Mouse (Mus musculus) gastrocnemius, adult 8-10 months (tissue): ENCODE measurements around the gene Mlxip. TPM values are rescaled to one million over a fixed set of nuclear protein-coding genes. Genes with fewer than 3 reads are reported as not detected.

Experiments used
- total RNA-seq, 4 experiments: library from RNA; stranded (reverse); gene quantifications; 2 replicates each; pipeline ENCODE4 v1.2.4; 2022

Gene Mlxip
- total RNA-seq, 4 experiments from 2014 or later: 62.2 to 81.0 (median 63.8) TPM

Other genes with a start within 250 kb of the Mlxip start
- gene Psmd9, start 225.4 kb upstream of the Mlxip start, total RNA-seq: 10 to 100 TPM; 11.4 to 12.8 (median 12.3) TPM
- 1 to 10 TPM in 1 of 4 experiments, not detected in 3; 1.3 TPM for gene Hpd, start 212.1 kb upstream of the Mlxip start, total RNA-seq
- gene Wdr66, start 142.7 kb upstream of the Mlxip start, total RNA-seq: 1 to 10 TPM in 3 of 4 experiments, under 1 TPM in 1; 0.76 to 1.8 (median 1.2) TPM
- gene Bcl7a, start 51.0 kb upstream of the Mlxip start, total RNA-seq: 1 to 10 TPM; 7.3 to 9.6 (median 7.9) TPM
- not detected for gene Lrrc43, start 94.5 kb downstream of the Mlxip start, total RNA-seq
- gene Il31, start 94.7 kb downstream of the Mlxip start, total RNA-seq: not detected
- gene B3gnt4, start 115.7 kb downstream of the Mlxip start, total RNA-seq: not detected
- gene Diablo, start 129.4 kb downstream of the Mlxip start, total RNA-seq: 10 to 100 TPM; 37.0 to 44.9 (median 41.6) TPM
- gene Gm49027, start 130.7 kb downstream of the Mlxip start, total RNA-seq: not detected
- gene Vps33a, start 178.2 kb downstream of the Mlxip start, total RNA-seq: 10 to 100 TPM; 35.1 to 44.4 (median 38.9) TPM